Mouse (Mus musculus): ENCODE measurements at regions not wholly inside any gene's neighbourhood (a gene's known extent, or its start where the extent isn't known, plus 50 kb on each side); places are given as distances from the start of the nearest gene placed in this dataset.

DNA sequence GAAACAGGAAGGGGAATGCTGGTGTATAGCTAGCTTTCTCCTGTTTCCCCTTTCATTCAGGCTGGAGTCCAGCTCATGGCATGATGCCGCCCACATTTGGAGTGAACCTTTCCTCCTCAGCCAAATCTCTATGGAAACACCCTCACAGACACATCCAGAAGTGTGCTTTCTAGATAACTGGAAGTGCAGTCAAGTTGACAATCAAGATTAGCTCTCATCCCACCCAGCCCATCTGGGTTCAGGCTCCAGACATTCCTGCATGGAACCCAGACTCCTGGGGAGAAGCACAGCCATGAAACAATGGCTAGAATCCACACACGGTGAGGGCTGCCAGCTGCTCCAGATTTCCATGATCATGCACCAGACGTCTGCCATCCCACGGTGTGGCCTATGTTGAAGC lies 85.5 kb upstream of the Klf13 start:
- TF ChIP-seq POLR2A (IDR thresholded peaks at IDR 0.05; ENCODE audit: extremely low read depth, insufficient read depth, low read length) = no peak
- TF ChIP-seq CTCF (IDR thresholded peaks at IDR 0.05; ENCODE audit: low read depth, low read length) = no peak

Data from liver, adult 2 months (tissue).